Mouse (Mus musculus) R1 (cell line): ENCODE measurements at regions not wholly inside any gene's neighbourhood (a gene's known extent, or its start where the extent isn't known, plus 50 kb on each side); places are given as distances from the start of the nearest gene placed in this dataset.

Experiments
- DNase-seq: peaks from one replicate; pipeline ENCODE4 v3.0.0-alpha.2; 2018; ENCODE audit warnings: low read depth, low spot score

GRCm38 (mm10) chr1:44388091-44388490, 163.2 kb upstream of the Gulp1 start:
- DNase-seq = peak; percentile 53

GRCm38 (mm10) chr1:44392141-44392540, 159.2 kb upstream of the Gulp1 start:
- DNase-seq = no peak

GRCm38 (mm10) chr1:44395538-44395937, 155.8 kb upstream of the Gulp1 start:
- peak; percentile 55 for DNase-seq

- DNase-seq = peak; percentile 89
Observed at GRCm38 (mm10) chr1:44398066-44398465, 153.2 kb upstream of the Gulp1 start.

GRCm38 (mm10) chr1:44437822-44438221, 113.5 kb upstream of the Gulp1 start:
- peak; percentile 36 for DNase-seq
